Mouse (Mus musculus) cortical plate, adult 2 months (tissue): Measurements from ENCODE around the gene Ccdc144b. TPM values are rescaled to one million over a fixed set of nuclear protein-coding genes. Genes with fewer than 3 reads are reported as not detected.

Experiments used
- H3K27ac ChIP-seq: fragments of 200-500 bp; 2 replicates; pipeline ENCODE4 v1.5.1; 2012; ENCODE audit warnings: low read length, control low read depth, inconsistent platforms; ENCODE audit not compliant: insufficient read depth
- H3K4me1 ChIP-seq: fragments of 200-500 bp; 2 replicates; pipeline ENCODE4 v1.6.1; 2011; ENCODE audit warnings: low read length; ENCODE audit not compliant: control insufficient read depth, insufficient read depth
- H3K4me3 ChIP-seq: fragments of 200-500 bp; 2 replicates; pipeline ENCODE4 v1.5.1; 2011; ENCODE audit warnings: mild to moderate bottlenecking, low read length, control low read depth; ENCODE audit not compliant: insufficient read depth
- CTCF ChIP-seq: fragments of 200-500 bp; IDR thresholded peaks from 2 replicates; pipeline ENCODE4 v1.5.1; 2011; ENCODE audit warnings: mild to moderate bottlenecking, control low read depth, low read length; ENCODE audit not compliant: insufficient read depth; ENCODE audit errors: extremely low read depth
- POLR2A ChIP-seq: fragments of 200-500 bp; IDR thresholded peaks from 2 replicates; pipeline ENCODE4 v1.6.1; 2011; ENCODE audit warnings: mild to moderate bottlenecking, low read length, control low read depth; ENCODE audit not compliant: insufficient read depth; ENCODE audit errors: extremely low read depth
- polyA plus RNA-seq: library from polyadenylated mRNA; depleted of rRNA; stranded (reverse); fragments of >200 nt; gene quantifications from 2 replicates; pipeline ENCODE4 v1.2.3, GENCODE M21; 2012

Ccdc144b gene
- polyA plus RNA-seq, 1 experiment: not detected

DNA sequence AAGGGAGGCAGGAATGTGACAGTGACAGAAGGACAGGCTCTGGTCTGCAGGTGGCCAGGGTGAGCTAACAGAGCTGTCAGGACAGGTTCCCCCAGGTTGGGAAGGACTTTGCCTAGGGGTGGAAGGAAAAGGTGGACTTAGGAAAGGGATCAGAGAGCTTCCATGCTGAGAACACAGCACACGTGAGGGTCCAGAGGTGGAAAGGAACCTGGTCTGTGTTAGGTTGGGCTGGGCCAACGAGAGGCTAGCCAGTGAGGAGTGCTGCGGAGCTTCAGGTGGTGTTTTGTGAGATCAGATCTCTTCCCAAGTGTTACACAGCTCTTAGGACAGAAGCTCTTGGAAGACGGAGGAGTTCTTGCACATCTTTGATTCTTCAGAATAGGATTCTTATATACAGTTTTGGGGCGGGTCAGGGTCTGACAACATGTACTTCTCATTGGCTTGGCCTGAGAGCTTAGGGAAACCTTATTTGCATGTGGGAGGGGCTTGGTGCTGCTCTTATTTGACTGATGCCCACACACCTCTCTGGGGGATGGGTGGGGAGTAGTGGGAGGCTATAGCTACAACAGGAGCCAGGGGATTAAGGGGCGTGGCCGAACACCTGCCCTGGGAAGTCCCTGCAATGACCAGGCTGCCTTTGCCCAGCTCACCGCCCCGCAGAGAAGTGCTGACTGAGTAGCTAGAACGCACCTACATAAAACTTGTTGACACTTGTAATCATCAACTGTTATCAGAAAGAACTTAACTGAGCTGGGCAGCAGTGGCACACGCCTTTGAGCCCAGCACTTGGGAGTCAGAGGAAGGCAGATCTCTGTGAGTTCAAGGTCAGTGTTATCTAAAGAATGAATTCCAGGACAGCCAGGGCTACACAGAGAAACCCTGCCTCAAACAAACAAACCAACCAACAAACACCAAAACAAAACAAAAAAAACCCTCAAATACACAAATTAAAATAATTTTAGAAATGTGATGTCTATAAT, 58.5 kb downstream of the Ccdc144b start:
- H3K4me1 ChIP-seq: no peaks in the 10 kb centered on the region; the same call in 1 of the 2 replicates
- no peak overlapping the region for H3K27ac ChIP-seq
- TF ChIP-seq POLR2A (no peak), CTCF (no peak)
- no peak overlapping the region for H3K4me3 ChIP-seq

DNA sequence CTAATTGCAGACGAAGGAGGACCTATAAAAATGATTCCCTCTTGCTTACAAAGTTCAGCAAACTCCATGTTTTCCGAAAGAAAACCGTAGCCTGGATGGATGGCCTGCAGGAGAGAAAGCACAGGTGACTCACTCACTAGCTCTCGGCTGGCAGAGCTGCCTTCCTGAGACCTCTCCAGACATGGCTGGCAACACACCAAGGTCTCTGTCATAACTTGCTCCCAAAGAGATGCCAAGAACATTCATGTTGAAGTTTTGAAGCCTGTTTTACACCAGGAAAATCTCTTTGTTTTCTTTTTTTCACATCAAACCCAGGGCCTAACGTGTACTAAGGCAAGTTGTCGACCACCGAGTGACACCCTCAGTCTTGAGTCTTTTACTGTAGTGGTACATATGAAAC, 62.6 kb downstream of the Ccdc144b start:
- Histone ChIP-seq H3K4me3 (no peak overlapping the region), H3K4me1 (no peaks in the 10 kb centered on the region), H3K27ac (no peak overlapping the region)
- TF ChIP-seq POLR2A: no peak
- TF ChIP-seq CTCF: no peak

DNA sequence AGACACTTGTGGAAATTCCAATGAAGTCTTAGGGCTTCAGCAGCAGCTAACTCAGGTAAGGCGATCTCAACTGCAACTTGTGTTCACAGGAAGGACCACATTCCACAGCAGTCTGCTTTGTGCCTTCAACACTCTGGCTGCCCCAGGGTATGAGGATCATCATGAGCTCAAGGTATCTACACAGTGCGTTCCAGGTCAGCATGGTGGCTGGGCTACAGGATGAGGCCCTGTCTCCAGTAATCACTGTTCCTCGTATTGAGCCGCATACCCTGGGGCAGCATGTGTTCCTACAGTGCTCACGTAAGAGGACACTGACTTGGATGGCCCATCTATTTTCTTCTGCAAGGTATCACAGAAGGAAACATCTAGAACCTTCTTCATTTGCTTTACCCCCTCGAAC, 65.3 kb downstream of the Ccdc144b start:
- no peak overlapping the region for H3K4me3 ChIP-seq
- no peak overlapping the region for H3K27ac ChIP-seq
- TF ChIP-seq CTCF: no peak
- TF ChIP-seq POLR2A: no peak
- no peaks in the 10 kb centered on the region for H3K4me1 ChIP-seq

GRCm38 (mm10) chr3:35986266-35986665, 67.1 kb downstream of the Ccdc144b start:
- Histone ChIP-seq H3K4me1 (no peaks in the 10 kb centered on the region), H3K4me3 (no peak overlapping the region), H3K27ac (no peak overlapping the region)
- TF ChIP-seq CTCF (no peak), POLR2A (no peak)

GRCm38 (mm10) chr3:35973551-35973950, 79.8 kb downstream of the Ccdc144b start:
- Histone ChIP-seq H3K27ac (no peak overlapping the region), H3K4me3 (no peak overlapping the region), H3K4me1 (peaks cover 2% of the 10 kb centered on the region; the same call in 1 of the 2 replicates)
- TF ChIP-seq CTCF (peak; percentile 53), POLR2A (no peak)

DNA sequence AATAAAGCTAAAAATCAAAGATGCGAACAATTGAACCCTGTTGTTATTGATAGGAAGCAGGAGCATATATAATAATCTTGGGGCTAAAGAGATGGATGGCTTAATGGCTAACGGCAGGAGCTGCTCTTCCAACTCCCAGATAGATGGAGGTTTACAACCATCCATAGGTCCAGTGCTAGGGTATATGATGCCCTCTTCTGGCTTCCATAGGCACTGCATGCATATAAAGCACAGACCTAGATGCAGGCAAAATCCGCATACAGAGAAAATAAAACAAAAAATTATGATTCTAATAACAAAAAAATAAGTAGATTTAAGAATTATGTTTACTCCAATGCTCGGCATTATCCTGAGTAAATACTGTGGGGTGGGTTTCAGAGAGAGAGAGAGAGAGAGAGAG, 80.4 kb downstream of the Ccdc144b start:
- H3K4me3 ChIP-seq: no peak overlapping the region
- H3K4me1 ChIP-seq: peaks cover 2% of the 10 kb centered on the region; the same call in 1 of the 2 replicates
- no peak overlapping the region for H3K27ac ChIP-seq
- TF ChIP-seq POLR2A (no peak), CTCF (peak; percentile 42; the same call in 1 of the 2 replicates)

DNA sequence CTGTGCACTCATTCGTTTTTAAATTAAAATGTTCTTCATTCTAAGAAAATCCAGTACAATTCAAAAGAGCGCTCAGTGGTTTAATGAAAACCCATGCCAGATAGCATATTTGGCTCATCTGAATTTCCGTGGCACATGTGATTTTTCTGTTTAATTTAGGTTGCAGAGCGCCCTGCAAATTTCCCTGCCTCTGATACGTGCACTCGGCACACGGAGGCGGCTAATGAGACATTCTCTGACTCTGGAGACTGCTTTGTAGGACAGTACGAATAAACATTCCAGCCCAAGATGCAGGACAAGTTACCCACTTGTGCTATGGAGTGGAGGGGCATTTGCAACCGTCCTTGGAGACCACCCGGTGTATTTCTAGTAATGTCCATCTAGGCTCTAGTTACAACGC, 82.2 kb downstream of the Ccdc144b start:
- H3K4me1 ChIP-seq: peaks cover 2% of the 10 kb centered on the region; the same call in 1 of the 2 replicates
- H3K27ac ChIP-seq: no peak overlapping the region
- H3K4me3 ChIP-seq: no peak overlapping the region
- TF ChIP-seq CTCF: no peak
- TF ChIP-seq POLR2A: no peak

- TF ChIP-seq POLR2A (no peak), CTCF (no peak)
- Histone ChIP-seq H3K27ac (no peak overlapping the region), H3K4me1 (peaks cover 2% of the 10 kb centered on the region; the same call in 1 of the 2 replicates), H3K4me3 (no peak overlapping the region)
Measured at GRCm38 (mm10) chr3:35970441-35970840, 82.9 kb downstream of the Ccdc144b start.

DNA sequence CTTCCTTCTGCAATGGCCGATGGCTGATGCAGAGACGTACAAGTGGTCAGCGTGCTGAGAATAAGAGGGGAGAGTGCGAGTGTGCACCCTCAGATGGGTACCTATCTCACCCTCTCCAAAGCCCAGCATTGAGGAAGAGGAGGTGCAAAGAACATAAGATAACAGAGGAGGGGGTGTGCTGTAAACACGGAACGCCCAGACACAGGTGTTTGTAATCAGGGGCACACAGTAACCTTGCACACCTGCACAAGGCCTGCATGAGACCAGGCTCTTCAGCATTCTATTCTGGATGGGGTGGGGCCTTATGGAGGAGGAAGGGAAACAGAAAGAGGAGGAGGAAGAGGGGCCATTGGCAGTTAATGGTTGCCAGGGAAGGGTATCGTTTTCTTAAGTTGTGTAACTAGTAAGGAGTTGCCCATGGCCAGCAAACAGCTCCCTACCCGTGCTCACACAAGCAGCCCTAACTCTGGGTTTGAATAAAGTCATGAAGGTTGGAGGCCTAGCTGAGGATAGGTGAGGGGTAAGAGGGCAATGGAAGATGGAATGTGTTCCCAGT, 85.9 kb downstream of the Ccdc144b start:
- H3K4me1 ChIP-seq: peaks cover 2% of the 10 kb centered on the region; the same call in 1 of the 2 replicates
- H3K27ac ChIP-seq: no peak overlapping the region
- TF ChIP-seq CTCF (no peak), POLR2A (no peak)
- H3K4me3 ChIP-seq: no peak overlapping the region
